Mouse (Mus musculus) kidney, postnatal 4 days (tissue): Measurements from ENCODE around the gene Slc9a6.

Experiments used
- DNase-seq, 2 experiments: peaks; one replicate each; pipeline ENCODE4 v3.0.0; 2021; ENCODE audit warnings: mixed read lengths in 2 of 2

Slc9a6 gene

DNA sequence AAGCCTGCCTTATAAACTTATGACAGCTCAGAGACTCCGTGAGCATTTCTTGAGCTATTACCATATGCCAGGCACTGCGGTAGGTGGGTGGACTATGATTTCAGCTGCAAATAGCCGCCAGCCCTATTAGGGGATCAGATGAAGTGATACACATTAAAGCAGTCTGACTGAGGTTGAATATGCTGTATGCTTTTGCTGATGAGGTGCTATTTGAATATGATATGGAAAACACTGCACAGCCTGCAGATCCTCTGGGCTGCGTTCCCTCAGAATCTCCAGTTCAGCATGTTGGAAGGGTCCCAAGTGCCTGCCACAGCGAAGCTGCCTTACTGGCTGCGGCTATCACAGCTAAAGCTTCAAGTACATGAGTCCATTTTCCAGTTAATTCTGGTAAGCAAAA lies 57.7 kb downstream of the Slc9a6 start:
- DNase-seq, result peak; percentile 32

DNA sequence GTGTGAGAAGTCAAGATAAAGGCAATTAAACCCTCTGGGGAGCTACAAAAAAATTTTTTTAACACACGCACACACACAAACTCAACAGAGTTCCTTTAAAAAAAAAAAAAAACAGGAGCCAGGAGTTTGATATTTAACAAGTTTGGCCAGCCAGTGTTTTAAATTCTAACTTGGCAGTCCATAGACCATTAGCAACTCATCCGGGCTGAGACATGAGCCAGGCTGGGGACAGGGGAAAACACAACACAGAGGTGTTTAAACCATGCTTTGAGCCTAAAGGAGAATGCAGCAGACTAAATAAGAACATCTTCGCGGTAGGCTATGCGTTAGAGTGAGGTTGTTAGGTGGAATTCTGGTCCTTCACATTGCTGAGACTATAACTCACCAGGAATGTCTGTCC lies 58.5 kb downstream of the Slc9a6 start:
- DNase-seq, result no peak

DNA sequence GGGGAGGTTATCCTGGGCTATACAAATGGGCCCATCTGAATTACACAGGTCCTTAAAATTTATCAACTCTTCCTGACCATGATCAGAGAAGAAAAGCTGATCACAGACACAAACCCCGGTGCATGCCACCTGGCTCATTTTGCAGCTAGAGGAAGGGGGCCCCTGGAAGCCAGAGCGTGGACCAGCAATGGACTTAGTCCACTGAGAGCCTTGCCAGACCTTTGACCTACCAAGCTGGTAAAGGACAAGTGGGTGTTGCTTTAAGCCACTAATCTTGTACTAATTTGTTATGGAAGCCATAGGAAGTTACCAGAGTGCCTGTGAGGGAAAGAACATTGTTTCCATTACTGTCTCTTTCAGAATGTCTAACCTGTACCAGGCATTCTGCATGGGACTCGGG lies 58.9 kb downstream of the Slc9a6 start:
- DNase-seq, result no peak

DNA sequence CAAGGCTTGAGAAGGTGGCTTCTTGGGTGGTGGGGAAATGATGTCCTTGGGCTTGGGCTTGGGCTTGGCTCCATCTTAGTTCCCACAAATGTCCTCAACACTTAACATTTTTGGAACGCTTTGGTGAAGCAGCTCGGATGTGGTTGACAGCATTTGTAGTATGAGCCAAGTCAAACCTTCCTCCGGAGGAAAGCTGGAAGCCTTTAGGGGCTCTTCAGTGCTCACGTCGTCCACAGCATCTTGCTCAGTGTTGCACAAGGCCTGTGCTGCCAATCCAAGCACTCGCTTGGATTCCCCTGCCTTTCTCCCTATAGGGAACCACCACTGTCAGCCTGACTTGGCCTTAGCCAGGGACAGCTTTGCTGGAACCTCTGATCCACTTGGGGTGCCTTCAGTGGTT lies 66.0 kb downstream of the Slc9a6 start:
- DNase-seq, result no peak

DNA sequence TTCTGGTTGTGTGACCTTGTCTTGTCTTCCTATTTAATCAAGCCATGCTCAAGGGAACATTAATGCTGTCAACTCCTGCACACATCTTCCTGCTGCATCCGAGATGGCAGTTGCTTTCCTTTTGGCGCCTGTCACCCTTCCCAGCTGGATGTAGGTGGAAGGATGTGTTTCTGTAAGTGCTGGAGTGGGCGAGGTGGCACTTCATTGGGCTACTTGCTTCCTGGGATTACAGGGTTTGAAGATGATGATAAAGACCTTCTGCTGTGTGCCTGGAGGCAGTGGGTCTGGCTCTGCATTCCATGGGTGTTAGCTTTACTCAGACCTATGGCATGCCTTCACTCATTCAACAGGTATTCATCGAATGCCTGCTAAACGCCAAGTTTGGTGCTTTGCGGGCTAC lies 68.2 kb downstream of the Slc9a6 start:
- DNase-seq, result no peak

DNA sequence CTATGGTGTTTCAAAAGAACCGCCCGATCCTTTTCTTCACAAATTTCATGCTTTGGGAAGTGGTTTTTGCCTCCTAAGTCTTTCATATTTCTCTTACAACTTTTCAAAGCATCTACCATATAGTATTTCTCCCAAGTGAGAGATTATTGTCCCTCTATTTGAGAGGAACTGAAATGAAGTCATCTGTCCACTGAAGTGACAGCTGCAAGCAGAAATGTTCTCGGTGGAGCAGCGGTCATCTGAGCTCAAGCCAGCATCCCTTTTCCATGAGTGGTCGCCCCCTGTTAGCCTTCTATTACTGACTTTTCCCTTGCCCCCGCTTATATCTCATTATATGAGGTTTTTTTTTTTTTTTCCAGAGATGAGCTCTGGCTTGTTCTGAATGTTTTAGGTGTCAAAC lies 69.5 kb downstream of the Slc9a6 start:
- DNase-seq, result no peak

DNA sequence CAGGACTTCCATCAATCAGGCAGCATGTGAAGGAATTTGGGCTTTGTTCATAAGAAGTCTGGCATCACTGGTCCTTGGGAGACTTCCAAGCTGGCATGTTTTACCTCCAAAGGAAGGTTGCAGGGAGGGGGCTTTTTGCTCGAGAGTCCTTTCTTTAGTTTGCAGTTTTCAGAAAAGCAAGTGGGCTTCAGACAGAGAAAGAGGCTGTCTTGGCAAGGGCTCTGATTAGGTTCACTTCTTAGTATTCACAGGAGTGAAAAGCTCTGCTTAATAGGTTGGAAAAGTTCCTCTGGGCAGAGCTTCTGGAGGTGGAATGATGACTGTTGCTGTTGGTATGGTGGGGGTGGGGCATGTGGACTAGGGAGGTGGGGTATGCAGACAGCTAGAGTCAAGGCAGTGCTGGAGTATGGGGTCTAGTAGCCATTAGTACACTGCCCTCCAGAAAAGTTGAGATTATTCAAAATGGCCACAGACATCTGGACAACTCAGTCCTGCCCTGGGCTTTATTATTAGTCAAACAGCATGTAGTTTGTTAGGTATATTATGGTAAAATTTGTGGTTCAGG lies 72.7 kb downstream of the Slc9a6 start:
- DNase-seq, result no peak

DNA sequence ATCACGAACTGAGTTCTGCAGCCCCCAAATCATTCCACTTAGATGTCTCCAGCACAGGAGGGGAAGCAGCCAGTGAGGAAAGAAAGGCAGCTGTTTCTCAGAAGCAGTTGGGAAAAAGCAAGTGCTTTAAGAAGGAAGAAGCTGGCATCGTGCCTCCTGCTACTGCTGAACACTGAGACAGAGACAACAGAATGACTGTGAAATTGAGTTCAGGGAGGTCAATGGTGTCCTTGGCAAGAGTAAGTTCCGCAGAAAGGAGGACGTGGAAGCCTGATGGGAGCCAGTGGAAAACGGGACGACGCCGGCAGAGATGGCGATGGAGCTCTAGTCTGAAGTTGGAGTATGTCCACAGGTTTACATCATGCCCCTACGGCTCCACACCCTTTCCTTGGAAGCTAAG lies 74.0 kb downstream of the Slc9a6 start:
- no peak for DNase-seq

DNA sequence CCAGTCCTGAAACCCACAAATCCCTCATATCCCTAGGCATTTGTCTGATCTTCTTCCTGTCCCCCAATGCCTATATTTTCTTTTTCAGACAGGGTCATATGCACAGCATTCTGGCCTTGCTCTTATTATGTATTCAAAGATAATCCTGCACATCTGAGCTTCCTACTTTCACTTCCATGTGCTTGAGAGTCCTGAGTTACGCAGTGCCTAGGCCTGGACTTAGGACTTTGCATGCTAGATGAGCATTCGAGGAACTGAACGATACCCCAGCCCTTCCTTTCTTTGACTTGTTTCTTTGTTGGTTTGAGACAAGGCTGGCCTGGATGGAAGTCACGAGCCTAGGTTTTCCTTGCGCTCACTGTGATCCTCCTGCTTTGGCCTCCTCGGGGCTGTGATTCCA lies 83.0 kb downstream of the Slc9a6 start:
- DNase-seq, result no peak

DNA sequence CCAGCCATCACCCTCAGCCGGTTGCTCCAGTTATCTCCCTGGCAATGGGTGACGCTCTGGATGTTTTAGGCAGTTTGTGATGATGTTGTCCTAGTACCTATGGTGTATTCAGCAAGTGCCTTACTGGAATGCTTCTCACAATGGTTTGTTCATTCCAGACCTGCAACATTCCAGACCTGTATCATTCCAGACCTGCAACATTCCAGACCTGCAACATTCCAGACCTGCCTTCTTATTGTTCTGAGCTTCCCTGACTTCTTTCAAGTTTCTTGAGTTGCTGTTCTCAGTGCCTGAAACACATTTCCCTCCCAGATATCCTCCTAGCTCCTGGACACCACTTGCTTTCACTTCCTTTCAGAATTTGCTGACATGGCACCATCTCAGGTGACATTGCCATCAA lies 85.0 kb downstream of the Slc9a6 start:
- DNase-seq, result no peak

DNA sequence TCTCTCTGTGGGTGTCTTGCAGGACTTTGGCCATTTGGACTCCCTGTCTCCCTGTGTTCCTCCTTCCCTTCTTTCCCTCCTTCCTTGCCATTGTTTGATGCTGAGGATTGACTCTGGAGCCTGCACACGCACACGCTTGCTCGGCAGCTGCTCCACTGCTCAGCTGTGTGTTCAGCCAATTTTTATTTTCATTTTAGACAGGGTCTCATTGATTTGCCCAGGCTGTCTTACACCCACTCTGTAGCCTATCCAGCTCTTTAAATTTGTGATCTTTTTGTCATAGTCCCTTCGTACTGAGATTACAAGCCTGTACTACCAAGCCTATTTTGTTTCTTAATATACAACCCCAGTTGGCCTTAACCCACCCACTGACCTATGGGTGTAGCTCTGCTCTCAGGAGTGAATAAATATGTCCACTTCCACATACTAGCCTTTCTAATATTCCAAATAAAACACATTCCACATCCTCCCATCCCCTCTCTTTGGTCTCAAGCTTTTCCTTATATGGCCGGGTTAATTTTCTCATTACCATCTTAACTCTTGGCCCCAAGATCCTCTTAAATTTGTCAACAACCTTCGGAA lies 87.7 kb downstream of the Slc9a6 start:
- peak in 1 of 2 experiments; percentile 16 for DNase-seq

DNA sequence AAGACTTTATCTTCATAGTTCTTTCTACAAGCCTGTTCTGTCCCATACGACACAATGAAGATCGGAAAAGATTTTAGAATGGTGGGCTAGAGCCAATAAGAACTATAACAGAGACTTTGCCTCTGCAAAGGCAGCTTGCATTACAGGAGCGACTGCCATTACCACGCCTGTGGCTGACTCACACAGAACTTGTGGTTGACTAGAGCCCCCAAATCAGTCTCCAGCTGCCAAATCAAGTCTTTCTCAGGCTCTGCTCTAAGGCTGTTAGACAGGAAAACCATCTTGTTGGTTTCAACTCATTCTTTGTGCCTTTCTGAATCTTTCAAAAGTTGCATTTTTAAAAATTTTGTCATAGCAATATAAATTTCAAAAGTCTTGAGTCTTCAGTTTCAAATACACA lies 88.3 kb downstream of the Slc9a6 start:
- DNase-seq, result no peak

DNA sequence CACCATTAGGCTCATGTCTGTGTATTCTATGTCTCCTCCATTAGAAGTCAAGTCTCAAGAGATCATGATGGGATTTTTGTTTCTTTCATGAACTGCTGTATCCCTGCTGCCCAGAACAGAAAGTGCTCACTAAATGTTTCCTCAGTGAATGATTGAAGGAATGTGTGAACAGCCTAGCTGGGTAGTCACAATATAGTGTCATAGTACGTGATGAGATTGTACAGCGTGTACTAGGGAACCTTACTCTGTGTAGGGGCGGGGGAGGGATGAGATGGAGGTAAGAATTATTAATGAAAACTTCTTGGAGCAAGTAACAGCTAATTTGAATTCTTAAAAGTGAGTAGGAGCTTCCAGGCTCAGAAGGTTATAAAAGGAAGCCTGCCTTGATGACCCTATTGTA lies 91.7 kb downstream of the Slc9a6 start:
- no peak for DNase-seq

DNA sequence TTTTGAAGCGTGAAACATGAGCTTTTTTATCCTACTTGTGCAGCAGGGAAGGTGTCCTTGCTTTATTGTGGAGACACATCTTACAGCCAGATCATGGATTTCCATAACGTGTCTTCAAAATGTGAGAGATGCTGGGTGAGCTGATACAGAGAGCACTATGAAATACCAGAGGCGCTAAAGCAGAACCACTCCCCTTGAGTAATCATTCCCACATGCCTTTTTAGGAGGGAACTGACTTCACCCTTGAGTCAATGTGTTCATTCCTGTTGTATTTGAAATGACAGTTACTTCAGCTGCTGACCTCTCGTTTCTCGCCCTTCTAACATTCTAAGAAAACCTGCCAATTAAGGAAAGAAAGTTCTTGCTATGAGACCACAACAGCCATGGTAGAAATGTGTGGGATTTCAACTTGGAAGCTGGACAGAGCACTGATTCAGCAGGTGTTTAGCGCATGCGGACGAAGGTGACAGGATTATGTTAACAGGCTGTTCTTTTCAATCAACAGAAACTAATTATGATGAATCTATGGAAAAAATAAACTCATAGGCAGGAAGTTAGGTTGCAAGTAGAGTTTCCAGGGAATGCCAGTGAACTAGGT lies 94.5 kb downstream of the Slc9a6 start:
- DNase-seq, result no peak

DNA sequence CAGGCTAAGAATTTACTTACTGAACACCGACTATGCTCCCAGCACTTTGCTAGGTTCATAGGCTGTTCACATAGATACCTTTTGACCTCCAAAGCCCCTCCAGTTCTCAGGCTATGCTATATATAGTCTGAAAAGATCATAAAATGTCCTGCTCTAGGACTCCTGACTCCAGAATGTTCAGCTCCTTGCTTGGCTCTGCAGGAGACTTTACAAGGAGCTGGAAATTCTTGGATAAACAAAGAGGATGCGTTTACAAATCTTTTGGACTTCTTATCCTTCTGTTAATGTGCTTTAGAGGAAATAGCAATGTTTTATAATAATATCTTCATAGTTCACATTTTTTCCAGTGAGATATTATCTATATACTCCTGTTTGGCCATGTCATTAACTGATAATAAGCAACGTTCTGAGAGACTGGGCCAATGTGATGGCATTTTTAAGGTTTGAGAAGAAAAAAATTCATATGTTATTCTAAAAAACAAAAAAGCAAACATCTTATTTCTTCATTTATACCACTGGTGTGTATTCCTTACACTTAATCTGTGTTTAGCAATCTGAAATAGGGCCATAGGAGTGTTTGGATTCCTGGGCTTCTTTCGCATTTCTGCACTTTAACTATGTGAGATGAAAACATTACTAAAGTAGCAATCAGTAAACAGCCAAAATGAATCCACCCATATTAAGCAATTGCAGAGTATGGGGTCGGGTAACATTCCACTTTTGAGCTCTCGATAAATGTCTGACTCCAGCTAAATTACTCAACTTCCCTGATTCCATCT lies 99.2 kb downstream of the Slc9a6 start:
- no peak for DNase-seq

DNA sequence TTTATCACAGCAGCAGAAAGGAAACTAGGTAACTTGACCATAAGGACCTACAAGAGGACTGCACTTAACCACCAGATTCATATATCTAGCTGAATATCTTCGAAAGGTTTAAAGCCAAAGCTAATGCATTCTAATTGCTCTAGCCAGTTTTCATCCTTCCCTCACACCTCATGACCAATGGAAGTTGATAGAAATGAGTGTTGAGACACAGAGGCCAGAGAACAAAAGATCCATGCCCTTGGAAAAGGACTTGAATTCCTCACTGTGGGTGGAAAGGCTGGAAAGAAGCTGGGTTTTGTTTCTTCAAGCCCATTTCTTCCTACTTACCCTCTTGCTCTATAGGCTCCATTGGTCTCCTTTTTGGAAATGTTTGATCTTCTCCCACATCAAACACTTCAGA lies 101.0 kb downstream of the Slc9a6 start:
- DNase-seq, result no peak

DNA sequence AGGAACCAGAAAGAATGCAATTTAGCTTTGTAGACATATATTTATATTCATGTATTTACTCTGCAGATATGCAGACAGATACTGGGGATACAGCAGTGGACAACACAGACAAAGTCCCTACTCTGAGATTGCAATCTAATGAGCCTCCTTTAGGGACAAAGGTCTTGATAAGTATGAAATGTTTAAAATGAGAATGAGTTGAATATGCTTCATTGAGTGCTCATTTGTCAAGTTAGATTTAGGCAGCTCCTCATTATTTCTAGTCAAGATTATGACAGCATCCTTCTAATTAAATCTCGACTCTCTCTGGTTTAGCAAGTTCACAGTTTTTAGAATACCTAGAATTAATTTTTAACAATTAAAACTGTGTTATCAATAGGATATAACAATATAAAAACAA lies 103.1 kb downstream of the Slc9a6 start:
- DNase-seq, result no peak
